Mouse (Mus musculus) intestine, postnatal 0 days (tissue): ENCODE data around the gene Psmb3. TPM values are rescaled to one million over a fixed set of nuclear protein-coding genes. Genes with fewer than 3 reads are reported as not detected.

Experiments
- ATAC-seq: fragments of 200-750 bp; cut with Nextera tagmentation; 2 replicates; pipeline ENCODE4 v1.8.0; 2017; ENCODE audit warnings: mild to moderate bottlenecking, moderate TSS enrichment, moderate library complexity
- H3K27ac ChIP-seq: fragments of 300-500 bp; sonication (generic); 2 replicates; pipeline ENCODE4 v1.5.1; 2014; ENCODE audit warnings: mild to moderate bottlenecking, low read depth, low read length, moderate library complexity
- H3K27me3 ChIP-seq: fragments of 300-500 bp; sonication (generic); replicated peaks from 2 replicates; pipeline ENCODE4 v1.6.1; 2014; ENCODE audit warnings: low read length, mixed read lengths; ENCODE audit not compliant: control insufficient read depth, insufficient read depth
- H3K36me3 ChIP-seq: fragments of 300-500 bp; sonication (generic); 2 replicates; pipeline ENCODE4 v1.6.1; 2014; ENCODE audit warnings: mild to moderate bottlenecking, moderate library complexity; ENCODE audit not compliant: control insufficient read depth, insufficient read depth
- H3K4me1 ChIP-seq: fragments of 300-500 bp; sonication (generic); replicated peaks from 2 replicates; pipeline ENCODE4 v1.6.1; 2014; ENCODE audit warnings: antibody characterized with exemption, low read length, mixed read lengths; ENCODE audit not compliant: control insufficient read depth, insufficient read depth
- H3K4me2 ChIP-seq: fragments of 300-500 bp; sonication (generic); replicated peaks from 2 replicates; pipeline ENCODE4 v1.6.1; 2014; ENCODE audit warnings: low read depth, mild to moderate bottlenecking, moderate library complexity
- H3K4me3 ChIP-seq: fragments of 300-500 bp; sonication (generic); 2 replicates; pipeline ENCODE4 v1.5.1; 2014; ENCODE audit warnings: low read depth, low read length
- H3K9ac ChIP-seq: fragments of 300-500 bp; sonication (generic); 2 replicates; pipeline ENCODE4 v1.6.1; 2014; ENCODE audit warnings: mild to moderate bottlenecking, low read depth, low read length
- H3K9me3 ChIP-seq: fragments of 300-500 bp; sonication (generic); 2 replicates; pipeline ENCODE4 v1.6.1; 2016; ENCODE audit warnings: mixed run types; ENCODE audit not compliant: control insufficient read depth
- CTCF ChIP-seq: sonication (generic); IDR thresholded peaks from 2 replicates; pipeline ENCODE4 v1.5.1; 2016; ENCODE audit warnings: low read depth, mild to moderate bottlenecking, control low read depth, antibody characterized with exemption, moderate library complexity
- WGBS: fragments of 180-500 bp; shearing (Covaris S2); extraction: QIAGEN DNeasy Blood & Tissue Kit; methylation state at CpG from one replicate; pipeline ENCODE4 v1.1.7; 2014; 5-methylcytosine and 5-hydroxymethylcytosine counted together
- polyA plus RNA-seq: library from polyadenylated mRNA; unstranded; fragments of >200 nt; fragmentation: Nextera tagmentation; extraction: Ambion mirVana; gene quantifications from 2 replicates; pipeline ENCODE4 v1.2.1, GENCODE M21; 2015

The Psmb3 gene
- polyA plus RNA-seq, 1 experiment from 2014 or later: 439 TPM

GRCm38 (mm10) chr11:97743423-97743822 is 40.2 kb downstream of the Psmb3 start:
- Histone ChIP-seq H3K9ac (peak overlapping the region; percentile 76; the same call in 1 of the 2 replicates), H3K4me1 (peaks cover 5% of the 10 kb centered on the region; the same call in 1 of the 2 replicates), H3K4me2 (peak overlapping the region; percentile 87), H3K9me3 (no peaks in the 10 kb centered on the region), H3K27ac (no peak overlapping the region), H3K36me3 (peaks cover 18% of the 10 kb centered on the region), H3K4me3 (peak overlapping the region; percentile 89), H3K27me3 (no peaks in the 10 kb centered on the region)
- WGBS: 19% methylated on average over 9 of the region's 9 CpGs
- ATAC-seq: no peak
- no peak for TF ChIP-seq CTCF

DNA sequence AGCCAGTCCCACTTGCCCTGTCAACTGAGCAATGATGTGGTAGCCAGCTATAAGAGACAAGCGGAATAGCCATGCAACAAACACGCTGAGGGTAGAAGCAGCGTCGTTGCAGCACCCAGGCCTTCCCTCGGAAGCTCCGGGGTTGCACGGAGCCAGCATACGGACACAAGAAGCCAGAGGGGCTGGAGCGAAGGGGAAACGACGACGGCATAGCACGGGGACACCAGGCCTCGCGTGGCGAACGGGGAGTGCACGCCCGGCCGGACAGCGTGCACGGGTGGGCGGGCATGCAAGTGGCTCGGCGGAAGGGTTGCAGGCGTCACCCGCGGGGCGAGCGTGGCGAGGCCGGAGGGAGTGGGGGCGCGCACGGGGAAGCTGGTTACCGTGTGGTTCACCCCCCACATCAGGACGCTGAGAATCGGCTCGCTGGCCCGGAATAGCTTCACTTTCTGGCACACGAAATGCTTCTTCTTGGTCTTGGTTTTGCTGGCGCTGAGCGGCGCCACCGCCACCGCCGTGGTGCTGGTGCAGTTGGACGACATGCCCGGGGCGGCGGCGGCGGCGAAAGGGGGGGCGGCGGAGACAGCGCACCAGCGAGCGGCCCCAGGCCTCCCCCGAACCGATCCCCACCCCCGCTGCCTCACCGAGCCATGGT is 41.0 kb downstream of the Psmb3 start, which contains the start of gene Pip4k2b:
TSS of gene Pip4k2b (minus strand) at position 642 of the 655 bp plus-strand sequence.
- Histone ChIP-seq H3K36me3 (peaks cover 23% of the 10 kb centered on the region), H3K27ac (peak within 1 kb of the TSS; percentile 80), H3K9ac (peak within 1 kb of the TSS; percentile 78), H3K4me2 (peak within 1 kb of the TSS; percentile 87), H3K9me3 (no peaks in the 10 kb centered on the region), H3K4me1 (peaks cover 5% of the 10 kb centered on the region; the same call in 1 of the 2 replicates), H3K4me3 (peak within 1 kb of the TSS; percentile 89), H3K27me3 (no peaks in the 10 kb centered on the region)
- peak; percentile 31 for ATAC-seq
- no peak for TF ChIP-seq CTCF
- under 1% methylated on average over 62 of the region's 63 CpGs for WGBS

- TF ChIP-seq CTCF: no peak
- peak; percentile 98 for ATAC-seq
- WGBS: 2% methylated on average over 38 of the region's 57 CpGs
These were observed 41.6 kb downstream of the Psmb3 start for GRCm38 (mm10) chr11:97744718-97745330.

DNA sequence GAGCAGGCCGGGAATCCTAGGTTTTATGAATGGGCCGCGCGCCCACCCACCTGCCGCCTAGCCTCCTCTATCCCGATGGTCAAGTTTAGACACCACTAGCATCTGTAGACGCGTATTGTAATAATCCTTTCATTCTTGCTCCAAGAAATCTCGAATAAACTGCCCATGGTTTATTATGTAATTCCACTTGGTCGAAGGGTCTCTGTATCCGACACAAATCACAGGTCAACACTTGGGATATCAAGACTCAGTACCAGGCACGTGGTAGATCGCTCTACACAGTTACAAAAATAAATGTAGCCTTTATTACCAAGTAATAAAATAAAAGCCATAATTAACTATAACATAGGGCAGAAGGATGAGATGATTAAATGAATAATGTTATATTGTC is 42.1 kb downstream of the Psmb3 start:
- Histone ChIP-seq H3K9ac (peak overlapping the region; percentile 78; the same call in 1 of the 2 replicates), H3K4me2 (peak overlapping the region; percentile 87), H3K27me3 (no peaks in the 10 kb centered on the region), H3K36me3 (peaks cover 33% of the 10 kb centered on the region), H3K27ac (no peak overlapping the region), H3K9me3 (no peaks in the 10 kb centered on the region), H3K4me1 (peaks cover 5% of the 10 kb centered on the region; the same call in 1 of the 2 replicates), H3K4me3 (peak overlapping the region; percentile 89)
- 9% methylated on average over 13 of the region's 13 CpGs for WGBS
- no peak for TF ChIP-seq CTCF
- no peak for ATAC-seq

More at GRCm38 (mm10) chr11:97744718-97745330, 41.6 kb downstream of the Psmb3 start:
- Histone ChIP-seq H3K9ac (peak overlapping the region; percentile 78), H3K36me3 (peaks cover 30% of the 10 kb centered on the region), H3K27ac (peak overlapping the region; percentile 80), H3K4me1 (peaks cover 5% of the 10 kb centered on the region; the same call in 1 of the 2 replicates), H3K4me3 (peak overlapping the region; percentile 89), H3K27me3 (no peaks in the 10 kb centered on the region), H3K9me3 (no peaks in the 10 kb centered on the region), H3K4me2 (peak overlapping the region; percentile 87)

DNA sequence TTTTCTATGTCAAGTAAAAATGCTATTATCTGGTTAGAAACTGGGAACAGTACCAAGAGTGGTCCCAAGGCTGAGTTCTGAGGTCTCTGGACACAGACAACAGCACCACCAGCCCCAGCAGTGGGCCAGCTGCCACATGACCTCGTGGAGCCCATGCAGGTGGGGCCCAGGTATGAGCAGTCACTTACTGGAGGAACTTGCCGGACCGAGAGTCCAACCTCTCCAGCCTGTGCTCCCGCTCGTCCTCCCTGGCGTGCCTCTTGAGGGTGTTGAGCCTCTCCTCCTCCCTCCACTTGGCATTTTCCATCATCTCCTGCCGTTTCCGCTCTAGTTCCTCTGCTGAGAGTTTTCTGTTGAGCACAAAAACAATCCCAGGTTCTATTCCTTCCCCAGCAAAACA is 44.6 kb downstream of the Psmb3 start:
- peaks cover 5% of the 10 kb centered on the region; the same call in 1 of the 2 replicates for H3K4me1 ChIP-seq
- H3K9ac ChIP-seq: no peak overlapping the region
- peaks cover 53% of the 10 kb centered on the region for H3K36me3 ChIP-seq
- H3K27me3 ChIP-seq: no peaks in the 10 kb centered on the region
- H3K4me3 ChIP-seq: no peak overlapping the region
- no peak for ATAC-seq
- TF ChIP-seq CTCF: no peak
- 91% methylated on average over 8 of the region's 8 CpGs for WGBS
- H3K9me3 ChIP-seq: no peaks in the 10 kb centered on the region
- H3K27ac ChIP-seq: no peak overlapping the region
- no peak overlapping the region for H3K4me2 ChIP-seq

- H3K9ac ChIP-seq: no peak overlapping the region
- H3K36me3 ChIP-seq: peaks cover 59% of the 10 kb centered on the region
- H3K27ac ChIP-seq: no peak overlapping the region; the same call in 1 of the 2 replicates
- H3K4me2 ChIP-seq: no peak overlapping the region
- no peak overlapping the region for H3K4me3 ChIP-seq
- H3K9me3 ChIP-seq: no peaks in the 10 kb centered on the region
- 83% methylated on average over 5 of the region's 5 CpGs for WGBS
- ATAC-seq: no peak
- no peaks in the 10 kb centered on the region for H3K27me3 ChIP-seq
- TF ChIP-seq CTCF: no peak
- 0 out of 2 replicates have a peak, but pooled peaks cover under 1% of the 10 kb centered on the region for H3K4me1 ChIP-seq
These were observed 45.3 kb downstream of the Psmb3 start for GRCm38 (mm10) chr11:97748496-97748895.
